Mouse (Mus musculus): ENCODE data around the gene Sh3gl3.
A peak's percentile ranks its signal among the peaks of the same experiment; 100 is the strongest.

Gene Sh3gl3

DNA sequence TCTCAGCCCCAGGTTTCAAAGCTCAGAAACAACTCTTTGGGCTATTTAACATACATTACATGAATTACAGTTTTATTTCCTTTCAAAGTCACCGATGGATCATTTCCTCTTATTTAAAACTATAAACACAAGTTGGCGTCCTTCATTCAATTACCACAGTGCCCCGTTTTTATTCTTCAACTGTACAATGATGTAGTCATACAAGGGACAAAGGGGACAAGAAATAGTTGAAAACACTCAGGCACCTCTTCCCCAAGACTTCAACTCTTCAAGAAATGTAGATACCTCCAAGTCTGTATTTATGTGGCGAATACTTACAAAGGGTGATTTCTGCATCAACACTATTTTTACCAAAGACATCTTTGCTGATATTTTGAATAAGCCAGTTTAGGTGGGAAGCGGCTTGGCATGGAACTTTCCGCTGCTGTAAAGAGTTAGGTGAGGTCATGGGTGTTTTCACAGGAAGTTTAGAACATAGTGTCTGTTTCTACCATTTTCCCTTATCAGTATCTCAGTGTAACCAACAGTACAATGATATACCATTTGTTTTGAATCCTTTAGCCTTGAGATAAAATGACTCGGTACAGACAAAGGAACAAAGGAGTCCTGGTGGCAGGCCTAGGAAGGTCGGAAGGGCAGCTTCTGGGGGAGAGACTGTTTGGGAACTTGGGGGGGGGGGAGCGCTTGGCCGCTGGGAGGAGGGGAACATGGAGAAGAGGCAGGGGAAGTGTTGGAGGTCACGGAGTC, 62.7 kb downstream of the Sh3gl3 start:
- no peak for DNase-seq

GRCm38 (mm10) chr7:82236899-82237162, 63.2 kb downstream of the Sh3gl3 start:
- DNase-seq = no peak

DNA sequence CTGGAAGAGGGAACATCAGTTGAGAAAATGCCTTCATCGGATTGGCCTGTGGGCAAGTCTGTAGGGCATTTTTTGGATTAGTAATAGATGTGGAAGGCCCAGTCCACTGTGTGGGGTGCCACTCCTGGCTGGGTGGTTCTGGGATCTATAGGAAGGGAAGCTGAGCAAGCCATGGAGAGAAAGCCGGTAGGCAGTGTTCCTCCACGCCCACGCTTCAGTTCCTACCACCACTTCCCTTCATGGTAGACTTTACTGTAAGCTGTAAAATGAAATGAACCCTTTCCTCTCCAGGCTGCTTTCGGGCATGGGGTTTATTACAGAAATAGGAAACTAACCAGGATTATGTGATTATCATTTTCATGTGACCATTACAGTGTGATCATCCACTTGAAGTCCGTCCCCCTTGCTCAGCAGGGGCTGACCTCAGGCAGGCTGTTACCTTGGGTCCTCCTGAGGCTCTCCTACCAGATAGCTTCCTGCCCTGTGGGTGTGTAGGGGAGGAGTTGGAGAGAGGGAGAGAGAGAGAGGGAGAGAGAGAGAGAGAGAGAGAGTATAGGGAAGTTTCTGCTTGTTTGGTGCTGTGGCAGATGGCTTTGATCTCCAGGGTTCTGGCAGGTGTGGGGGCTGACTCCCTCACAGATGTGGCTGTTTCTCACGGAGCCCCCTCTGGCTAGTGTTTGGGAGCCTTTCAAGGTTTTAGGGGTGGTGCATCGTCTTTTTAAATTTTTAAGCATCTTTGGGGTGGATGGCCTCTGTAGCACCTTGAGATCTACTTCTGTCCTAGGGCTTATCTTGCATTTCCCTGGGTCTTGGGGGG, 67.0 kb downstream of the Sh3gl3 start:
- DNase-seq = peak; percentile 50

- DNase-seq = no peak
Observed at GRCm38 (mm10) chr7:82244701-82245100, 71.1 kb downstream of the Sh3gl3 start.

DNA sequence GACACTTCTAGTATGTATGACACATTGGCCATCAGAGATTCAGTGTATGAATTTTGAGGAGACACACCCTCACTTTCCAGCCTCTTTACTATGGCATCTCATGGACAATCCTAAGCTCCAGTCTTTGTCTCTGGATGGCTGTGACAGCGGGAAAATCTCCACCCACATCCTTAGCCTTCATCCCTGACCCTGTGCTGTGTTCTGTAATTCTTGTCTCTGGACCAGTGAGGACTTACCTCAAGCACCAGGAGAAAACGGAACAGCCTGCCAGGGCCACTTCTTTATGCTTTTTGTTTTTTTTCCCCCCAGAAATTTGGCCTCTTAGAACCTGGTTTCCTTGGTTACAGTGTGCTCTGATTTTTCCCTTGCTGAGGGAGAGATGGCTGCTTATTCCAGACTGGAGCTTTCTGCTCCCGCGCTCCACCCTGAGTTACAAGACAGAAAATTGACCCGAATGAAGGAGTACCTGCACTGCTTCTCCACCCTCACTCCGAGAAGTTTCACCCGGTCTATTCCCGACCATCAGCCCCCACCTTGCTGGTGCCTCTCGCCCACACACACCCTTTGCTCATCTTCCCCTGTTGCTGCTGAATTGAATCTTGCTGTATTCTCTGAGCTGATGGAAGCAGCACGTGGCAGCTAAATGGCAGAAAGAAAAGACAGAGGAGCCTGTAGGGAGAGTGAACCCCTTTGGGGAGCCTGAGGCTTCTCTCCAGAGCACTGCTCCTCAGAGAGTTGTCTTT, 75.5 kb downstream of the Sh3gl3 start:
- DNase-seq = no peak

DNA sequence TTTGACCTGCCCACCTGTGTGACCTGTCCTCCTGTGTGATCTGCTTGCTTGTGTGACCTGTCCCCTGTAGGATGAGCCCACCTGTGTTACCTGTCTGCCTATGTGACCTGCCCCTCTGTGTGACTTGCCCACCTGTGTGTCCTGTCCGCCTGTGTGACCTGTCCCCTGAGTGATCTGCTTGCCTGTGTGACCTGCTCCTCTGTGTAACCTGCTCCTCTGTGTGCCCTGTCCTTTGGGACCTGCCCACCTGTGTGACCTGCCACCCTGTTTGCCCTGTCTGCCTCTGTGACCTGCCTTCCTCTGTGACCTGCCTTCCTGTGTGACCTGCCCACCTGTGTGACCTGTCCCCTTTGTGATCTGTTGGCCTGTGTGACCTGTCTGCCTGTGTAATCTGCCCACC, 79.7 kb downstream of the Sh3gl3 start:
- DNase-seq = no peak

GRCm38 (mm10) chr7:82256936-82257335, 83.3 kb downstream of the Sh3gl3 start:
- DNase-seq = no peak

GRCm38 (mm10) chr7:82257530-82257929, 83.9 kb downstream of the Sh3gl3 start:
- no peak for DNase-seq

- peak; percentile 67 for DNase-seq
Observed at GRCm38 (mm10) chr7:82260210-82260609, 86.6 kb downstream of the Sh3gl3 start.

GRCm38 (mm10) chr7:82263141-82263540, 89.5 kb downstream of the Sh3gl3 start:
- DNase-seq = peak; percentile 72

GRCm38 (mm10) chr7:82264119-82264518, 90.5 kb downstream of the Sh3gl3 start:
- DNase-seq = no peak

GRCm38 (mm10) chr7:82265365-82265764, 91.7 kb downstream of the Sh3gl3 start:
- DNase-seq = no peak

- DNase-seq = no peak
Observed at GRCm38 (mm10) chr7:82269948-82270347, 96.3 kb downstream of the Sh3gl3 start.

DNA sequence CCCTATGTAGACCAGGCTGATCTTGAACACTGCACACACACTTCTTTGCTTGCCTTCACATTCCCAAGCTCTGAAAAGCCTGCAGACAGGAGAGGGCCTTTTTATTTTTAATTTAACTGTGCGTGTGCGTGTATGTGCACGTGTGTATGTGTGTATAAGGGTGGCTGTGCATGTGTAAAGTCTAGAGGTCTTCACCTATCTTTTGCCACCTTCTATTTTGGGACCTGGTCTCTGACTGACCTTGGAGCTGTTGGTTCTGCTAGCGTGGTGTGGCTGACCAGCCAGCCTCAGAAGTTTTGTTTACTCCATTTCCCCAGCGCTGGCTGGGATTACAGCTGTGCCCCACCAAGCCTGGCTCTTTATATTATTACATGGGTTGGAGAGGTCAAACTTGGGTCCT, 98.1 kb downstream of the Sh3gl3 start:
- no peak for DNase-seq

- peak; percentile 29 for DNase-seq
Observed at GRCm38 (mm10) chr7:82272875-82273274, 99.2 kb downstream of the Sh3gl3 start.

DNA sequence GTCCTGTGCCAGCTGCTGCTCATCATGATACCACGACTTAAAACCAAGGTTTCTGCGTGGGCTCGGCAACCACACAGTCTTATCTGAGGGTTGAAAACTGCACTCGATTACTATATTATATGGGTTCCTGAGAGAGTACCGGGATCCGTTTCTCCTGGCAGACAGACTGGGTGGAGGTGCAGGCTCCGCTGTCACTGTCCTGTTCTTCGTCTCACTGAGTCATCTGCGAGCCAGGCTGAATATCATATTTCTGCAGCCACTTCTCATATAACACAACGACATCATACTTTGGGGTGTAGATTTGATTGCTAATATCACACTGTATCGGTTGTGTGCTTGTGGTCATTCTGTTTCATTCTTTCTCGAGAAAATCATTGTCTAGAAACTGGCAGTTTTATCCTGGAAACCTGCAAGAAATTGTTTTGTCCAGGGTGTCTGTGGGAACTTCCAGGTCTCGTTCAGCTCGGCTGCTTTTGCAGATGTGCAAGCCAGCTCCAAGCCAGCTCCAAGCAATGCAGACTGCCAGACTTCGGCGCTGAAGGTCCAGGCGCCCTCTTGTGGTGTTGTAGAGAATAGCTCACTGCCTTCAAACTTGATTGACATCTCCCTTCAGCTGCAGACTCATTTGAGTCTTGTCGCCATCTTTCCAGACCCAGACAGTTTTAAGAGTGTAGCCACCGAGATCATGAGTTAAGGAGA, 100.5 kb downstream of the Sh3gl3 start:
- peak; percentile 48 for DNase-seq

- DNase-seq = no peak
Observed at GRCm38 (mm10) chr7:82274975-82275374, 101.3 kb downstream of the Sh3gl3 start.

- DNase-seq = no peak
Observed at GRCm38 (mm10) chr7:82275529-82276204, 102.0 kb downstream of the Sh3gl3 start.

- DNase-seq = no peak
Observed at GRCm38 (mm10) chr7:82282011-82282410, 108.4 kb downstream of the Sh3gl3 start.

- DNase-seq = no peak
Observed at GRCm38 (mm10) chr7:82282464-82282863, 108.8 kb downstream of the Sh3gl3 start.

DNA sequence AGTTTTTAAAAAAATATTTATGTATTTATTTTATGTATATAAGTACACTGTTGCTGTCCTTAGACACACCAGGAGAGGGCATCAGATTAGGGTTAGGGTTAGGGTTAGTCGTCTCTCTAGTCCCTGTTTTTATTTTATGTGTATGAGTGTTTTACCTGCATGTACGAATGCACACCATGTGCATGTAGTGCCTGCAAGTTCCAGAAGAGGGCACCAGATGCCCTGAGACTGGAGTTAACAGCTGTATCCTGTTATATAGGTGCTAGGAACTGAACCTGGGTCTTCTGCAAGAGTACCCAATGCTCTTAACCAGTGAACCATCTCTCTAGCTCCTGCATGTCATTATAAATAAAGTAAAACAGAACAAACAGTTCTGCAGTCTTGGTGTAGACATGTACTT, 113.6 kb downstream of the Sh3gl3 start:
- no peak for DNase-seq

DNA sequence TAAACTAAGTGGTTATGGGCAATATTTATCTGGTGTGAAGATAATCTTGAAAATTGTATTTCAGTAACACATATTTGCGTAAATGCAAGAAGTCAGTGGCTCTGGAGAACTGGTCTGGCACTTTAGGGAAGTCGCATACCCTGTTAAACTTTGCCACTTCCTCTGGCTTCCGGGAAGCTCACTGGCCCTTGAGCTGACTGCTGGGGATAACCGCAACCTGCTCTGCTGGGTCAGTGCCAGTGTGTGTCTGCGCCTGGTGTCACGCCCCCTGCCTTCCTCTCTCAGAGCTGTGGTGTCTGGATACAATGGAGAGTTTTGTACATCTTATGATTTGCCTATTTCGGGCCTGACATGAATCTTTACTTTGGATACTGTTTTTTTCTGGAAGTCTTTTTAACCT, 119.8 kb downstream of the Sh3gl3 start:
- DNase-seq = no peak

- DNase-seq = no peak
Observed at GRCm38 (mm10) chr7:82294083-82294482, 120.4 kb downstream of the Sh3gl3 start.

All from thymus, postnatal 25 days (tissue).